Mouse (Mus musculus): ENCODE data around the gene Cd320. TPM values are rescaled to one million over a fixed set of nuclear protein-coding genes. Genes with fewer than 3 reads are reported as not detected.
"Not testable (repeated sequence)": the region's sequence is repeated elsewhere in the genome, so short reads cannot be mapped to it uniquely, and the experiment has no call there.

The Cd320 gene
- polyA plus RNA-seq, 1 experiment from 2014 or later: 57.5 TPM

DNA sequence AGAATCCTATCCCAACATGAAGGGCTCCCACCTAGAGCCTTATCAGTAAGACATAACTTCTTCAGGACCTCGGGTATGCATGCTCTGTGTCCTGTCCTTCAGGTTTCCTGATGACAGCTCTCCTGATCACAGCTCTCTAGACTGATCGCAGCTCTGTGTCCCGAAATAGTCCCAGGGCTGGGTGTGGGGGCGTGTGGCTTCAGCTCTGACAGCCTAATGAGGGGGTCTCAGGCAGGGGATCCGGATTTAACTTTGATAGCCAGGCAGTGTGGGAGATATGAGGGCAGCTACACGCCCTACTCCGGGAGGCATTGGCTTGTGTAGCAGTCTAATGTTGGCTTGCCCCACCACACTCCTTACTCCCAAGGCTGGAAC is 31.8 kb upstream of the Cd320 start:
- Histone ChIP-seq H3K4me2 (replicated peaks) (peak overlapping the region; percentile 79), H3K36me3 (replicated peaks; ENCODE audit: control insufficient read depth, insufficient read depth) (no peaks in the 10 kb centered on the region), H3K4me1 (replicated peaks; ENCODE audit: control insufficient read depth, insufficient read depth, low read length) (peaks cover 7% of the 10 kb centered on the region), H3K27ac (no peak overlapping the region), H3K9me3 (ENCODE audit: control insufficient read depth, low read length) (no peaks in the 10 kb centered on the region), H3K27me3 (ENCODE audit: control insufficient read depth, insufficient read depth, low read length) (peaks cover 4% of the 10 kb centered on the region; the same call in 1 of the 2 replicates), H3K9ac (peak overlapping the region; percentile 52; the same call in 1 of the 2 replicates), H3K4me3 (replicated peaks; ENCODE audit: low read length) (peak overlapping the region; percentile 56)
- WGBS: 38% methylated on average over 7 of the region's 7 CpGs
- DNase-seq (ENCODE audit: low spot score): no peak
- ATAC-seq (ENCODE audit: low FRiP score): peak; percentile 7; the same call in 1 of the 2 replicates

DNA sequence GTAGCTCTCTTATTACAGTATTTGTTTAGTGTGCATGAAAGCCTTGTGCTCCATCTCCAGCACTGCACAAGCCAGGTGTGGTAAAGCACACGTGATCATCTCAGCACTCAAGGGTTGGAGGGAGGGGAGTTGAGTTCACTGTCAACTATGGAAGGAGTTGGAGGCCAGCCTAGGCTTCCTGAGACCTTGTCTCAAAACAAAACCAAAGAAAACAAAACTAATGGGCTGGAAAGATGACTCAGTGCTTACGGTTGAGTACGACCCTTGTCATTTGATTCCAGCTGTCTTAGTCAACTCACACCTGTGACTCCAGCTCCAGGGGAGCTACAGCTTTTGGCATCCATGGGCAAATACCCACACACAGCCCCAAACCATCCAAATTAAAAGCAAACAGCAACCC is 30.4 kb upstream of the Cd320 start:
- H3K4me1 ChIP-seq (replicated peaks; ENCODE audit: control insufficient read depth, insufficient read depth, low read length): peaks cover 7% of the 10 kb centered on the region
- no peaks in the 10 kb centered on the region for H3K9me3 ChIP-seq (ENCODE audit: control insufficient read depth, low read length)
- peaks cover 4% of the 10 kb centered on the region; the same call in 1 of the 2 replicates for H3K27me3 ChIP-seq (ENCODE audit: control insufficient read depth, insufficient read depth, low read length)
- no peak overlapping the region for H3K27ac ChIP-seq
- ATAC-seq (ENCODE audit: low FRiP score) (no peak), DNase-seq (ENCODE audit: low spot score) (no peak)
- no peak overlapping the region for H3K4me2 ChIP-seq (replicated peaks)
- no peak overlapping the region for H3K9ac ChIP-seq
- H3K4me3 ChIP-seq (replicated peaks; ENCODE audit: low read length): no peak overlapping the region
- H3K36me3 ChIP-seq (replicated peaks; ENCODE audit: control insufficient read depth, insufficient read depth): no peaks in the 10 kb centered on the region
- 63% methylated on average over 3 of the region's 3 CpGs for WGBS

DNA sequence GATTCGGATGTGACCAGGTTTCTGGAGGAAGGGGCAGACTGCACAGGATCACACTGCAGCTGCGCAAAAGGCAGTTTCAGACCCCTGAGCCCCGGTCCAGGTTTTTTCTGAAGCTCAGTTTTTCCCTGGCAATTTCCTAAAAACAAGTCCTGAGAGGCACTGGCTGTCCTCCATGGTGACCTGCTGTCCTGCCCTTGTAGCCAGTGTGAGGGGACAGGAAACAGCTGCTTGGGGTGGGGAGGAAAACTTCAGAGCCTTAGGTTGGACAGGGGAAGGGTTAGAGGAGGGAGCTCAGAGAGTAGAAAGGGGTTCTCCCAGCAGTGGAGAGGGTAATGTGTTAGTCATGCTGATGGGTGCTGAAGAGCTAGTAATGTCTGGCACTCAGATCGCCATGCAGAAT is 29.9 kb upstream of the Cd320 start:
- H3K27me3 ChIP-seq (ENCODE audit: control insufficient read depth, insufficient read depth, low read length): peaks cover 4% of the 10 kb centered on the region; the same call in 1 of the 2 replicates
- H3K27ac ChIP-seq: no peak overlapping the region
- no peak overlapping the region for H3K4me2 ChIP-seq (replicated peaks)
- WGBS: 67% methylated on average over 4 of the region's 4 CpGs
- peaks cover 9% of the 10 kb centered on the region for H3K4me1 ChIP-seq (replicated peaks; ENCODE audit: control insufficient read depth, insufficient read depth, low read length)
- H3K36me3 ChIP-seq (replicated peaks; ENCODE audit: control insufficient read depth, insufficient read depth): no peaks in the 10 kb centered on the region
- DNase-seq (ENCODE audit: low spot score) (no peak), ATAC-seq (ENCODE audit: low FRiP score) (no peak)
- no peaks in the 10 kb centered on the region for H3K9me3 ChIP-seq (ENCODE audit: control insufficient read depth, low read length)
- H3K9ac ChIP-seq: no peak overlapping the region
- H3K4me3 ChIP-seq (replicated peaks; ENCODE audit: low read length): no peak overlapping the region

DNA sequence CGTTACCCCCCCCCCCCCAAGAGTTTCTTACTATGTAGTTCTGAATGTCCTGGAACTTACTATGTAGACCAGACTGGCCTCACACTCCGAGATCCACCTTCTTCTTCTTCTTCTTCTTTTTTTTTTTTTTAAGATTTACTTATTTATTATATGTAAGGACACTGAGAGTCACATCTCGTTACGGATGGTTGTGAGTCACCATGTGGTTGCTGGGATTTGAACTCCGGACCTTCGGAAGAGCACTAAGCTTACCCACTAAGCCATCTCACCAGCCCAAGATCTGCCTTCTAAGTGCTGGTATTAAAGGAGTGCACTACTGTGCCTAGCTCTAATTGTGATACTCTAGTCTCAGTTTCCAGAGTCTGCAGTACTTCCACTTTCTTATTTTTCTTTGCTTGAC is 27.5 kb upstream of the Cd320 start:
- Histone ChIP-seq H3K4me2 (replicated peaks) (no peak overlapping the region), H3K9ac (no peak overlapping the region), H3K4me3 (replicated peaks; ENCODE audit: low read length) (no peak overlapping the region), H3K4me1 (replicated peaks; ENCODE audit: control insufficient read depth, insufficient read depth, low read length) (peaks cover 16% of the 10 kb centered on the region), H3K27me3 (ENCODE audit: control insufficient read depth, insufficient read depth, low read length) (peaks cover 4% of the 10 kb centered on the region; the same call in 1 of the 2 replicates), H3K36me3 (replicated peaks; ENCODE audit: control insufficient read depth, insufficient read depth) (peaks cover 18% of the 10 kb centered on the region), H3K9me3 (ENCODE audit: control insufficient read depth, low read length) (no peaks in the 10 kb centered on the region), H3K27ac (no peak overlapping the region)
- ATAC-seq (ENCODE audit: low FRiP score) (no peak), DNase-seq (ENCODE audit: low spot score) (no peak)
- 94% methylated on average over 5 of the region's 6 CpGs for WGBS

DNA sequence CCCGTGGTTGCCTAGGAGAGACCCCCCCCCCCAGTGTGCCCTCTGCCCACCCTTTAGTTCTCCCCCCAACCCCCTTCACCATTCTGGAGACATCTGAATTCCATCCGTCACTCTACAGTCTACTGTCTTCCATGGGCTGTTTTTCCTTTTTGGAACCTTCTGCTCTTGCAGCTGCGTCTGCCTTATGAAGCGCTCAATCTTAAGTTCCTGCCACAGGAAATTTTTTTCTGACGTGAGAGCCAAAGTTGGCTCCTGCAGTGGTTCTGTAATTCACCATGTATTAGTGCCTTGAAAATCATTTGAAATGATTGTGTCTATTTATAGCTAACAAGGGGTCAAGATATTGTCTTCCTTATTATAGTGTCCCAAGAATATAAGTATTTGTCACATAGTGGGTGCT is 26.3 kb upstream of the Cd320 start:
- Histone ChIP-seq H3K4me3 (replicated peaks; ENCODE audit: low read length) (peak overlapping the region; percentile 56), H3K27me3 (ENCODE audit: control insufficient read depth, insufficient read depth, low read length) (no peaks in the 10 kb centered on the region), H3K36me3 (replicated peaks; ENCODE audit: control insufficient read depth, insufficient read depth) (peaks cover 30% of the 10 kb centered on the region), H3K9me3 (ENCODE audit: control insufficient read depth, low read length) (no peaks in the 10 kb centered on the region), H3K4me2 (replicated peaks) (peak overlapping the region; percentile 96), H3K27ac (no peak overlapping the region), H3K4me1 (replicated peaks; ENCODE audit: control insufficient read depth, insufficient read depth, low read length) (peaks cover 9% of the 10 kb centered on the region), H3K9ac (peak overlapping the region; percentile 85)
- DNase-seq (ENCODE audit: low spot score) (no peak), ATAC-seq (ENCODE audit: low FRiP score) (no peak)
- WGBS: 69% methylated on average over 5 of the region's 5 CpGs

- no peaks in the 10 kb centered on the region for H3K9me3 ChIP-seq (ENCODE audit: control insufficient read depth, low read length)
- DNase-seq (ENCODE audit: low spot score) (peak; percentile 94), ATAC-seq (ENCODE audit: low FRiP score) (peak; percentile 97)
- H3K4me2 ChIP-seq (replicated peaks): peak overlapping the region; percentile 96
- no peaks in the 10 kb centered on the region for H3K27me3 ChIP-seq (ENCODE audit: control insufficient read depth, insufficient read depth, low read length)
- H3K36me3 ChIP-seq (replicated peaks; ENCODE audit: control insufficient read depth, insufficient read depth): peaks cover 38% of the 10 kb centered on the region
- peak overlapping the region; percentile 56 for H3K4me3 ChIP-seq (replicated peaks; ENCODE audit: low read length)
- peak overlapping the region; percentile 85 for H3K9ac ChIP-seq
- WGBS: 1% methylated on average over 87 of the region's 89 CpGs
- H3K4me1 ChIP-seq (replicated peaks; ENCODE audit: control insufficient read depth, insufficient read depth, low read length): peaks cover 12% of the 10 kb centered on the region
- H3K27ac ChIP-seq: peak overlapping the region; percentile 86
Measured at GRCm38 (mm10) chr17:33817184-33817968, 25.5 kb upstream of the Cd320 start.

DNA sequence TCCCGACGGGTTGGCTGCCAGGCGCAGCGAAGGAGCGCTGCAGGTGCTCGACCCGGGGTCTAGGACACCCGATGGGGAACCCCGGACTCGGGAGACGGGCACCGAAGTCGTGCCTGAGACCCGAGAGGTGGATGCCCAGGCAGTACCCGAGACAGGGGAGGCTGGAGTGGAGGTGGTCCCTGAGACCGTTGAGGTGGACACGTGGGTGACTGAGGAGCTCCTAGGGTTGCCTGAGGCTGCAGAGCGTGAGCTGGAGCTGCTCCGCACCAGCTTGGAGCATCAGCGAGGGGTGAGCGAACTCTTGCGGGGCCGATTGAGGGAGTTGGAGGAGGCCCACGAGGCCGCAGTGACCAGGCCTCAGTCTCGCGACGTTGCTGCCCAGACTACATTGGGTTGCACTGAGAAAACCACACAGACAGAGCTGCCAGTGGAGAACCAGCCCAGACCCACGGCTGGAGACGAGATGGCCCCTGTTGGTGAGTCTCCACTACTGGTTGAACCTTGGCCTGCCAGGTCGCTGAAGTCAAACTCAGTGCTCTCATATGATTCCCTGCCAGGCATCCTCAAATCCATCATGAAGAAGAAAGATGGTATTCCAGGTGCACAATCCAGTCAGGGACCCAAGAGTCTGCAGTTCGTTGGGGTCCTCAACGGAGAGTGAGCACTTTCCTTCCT is 24.8 kb upstream of the Cd320 start:
- DNase-seq (ENCODE audit: low spot score) (peak; percentile 28), ATAC-seq (ENCODE audit: low FRiP score) (peak; percentile 54; the same call in 1 of the 2 replicates)
- 15% methylated on average over 33 of the region's 33 CpGs for WGBS

DNA sequence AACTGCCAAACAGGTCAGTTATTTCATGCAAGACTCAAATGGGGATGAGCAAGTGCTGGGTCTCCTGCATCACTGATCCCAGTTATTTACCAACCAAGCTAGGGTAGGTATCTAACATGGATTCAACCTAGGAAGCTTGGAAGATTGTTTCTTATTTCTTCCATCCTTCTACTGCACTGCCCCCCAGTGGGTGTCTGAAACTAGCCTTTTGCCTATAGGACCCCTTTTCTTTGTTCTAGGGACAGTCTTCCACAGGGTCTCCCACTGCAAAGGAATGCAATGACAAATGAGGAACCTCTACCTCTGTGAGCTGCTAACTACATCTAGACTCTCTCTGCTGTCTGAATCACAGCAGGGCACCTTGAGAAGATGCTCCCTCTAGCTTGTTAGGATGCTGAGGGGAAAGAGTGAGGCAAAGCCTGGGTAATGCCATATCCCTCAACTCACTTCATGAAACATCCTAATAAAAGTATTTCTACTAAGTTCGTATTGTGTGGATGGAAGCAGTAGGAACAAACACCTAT is 20.4 kb upstream of the Cd320 start:
- H3K4me3 ChIP-seq (replicated peaks; ENCODE audit: low read length): no peak overlapping the region
- ATAC-seq (ENCODE audit: low FRiP score): no peak
- H3K9me3 ChIP-seq (ENCODE audit: control insufficient read depth, low read length): no peaks in the 10 kb centered on the region
- peak overlapping the region; percentile 75 for H3K4me2 ChIP-seq (replicated peaks)
- H3K4me1 ChIP-seq (replicated peaks; ENCODE audit: control insufficient read depth, insufficient read depth, low read length): peaks cover 33% of the 10 kb centered on the region
- no peak overlapping the region for H3K27ac ChIP-seq
- peaks cover 44% of the 10 kb centered on the region for H3K36me3 ChIP-seq (replicated peaks; ENCODE audit: control insufficient read depth, insufficient read depth)
- no peaks in the 10 kb centered on the region for H3K27me3 ChIP-seq (ENCODE audit: control insufficient read depth, insufficient read depth, low read length)
- H3K9ac ChIP-seq: peak overlapping the region; percentile 83; the same call in 1 of the 2 replicates
- WGBS: 81% methylated on average over 1 of the region's 1 CpGs
- no peak for DNase-seq (ENCODE audit: low spot score)

More for the DNA sequence above, 24.8 kb upstream of the Cd320 start:
- peak overlapping the region; percentile 86 for H3K27ac ChIP-seq
- peak overlapping the region; percentile 96 for H3K4me2 ChIP-seq (replicated peaks)
- H3K9ac ChIP-seq: peak overlapping the region; percentile 85
- no peaks in the 10 kb centered on the region for H3K9me3 ChIP-seq (ENCODE audit: control insufficient read depth, low read length)
- H3K36me3 ChIP-seq (replicated peaks; ENCODE audit: control insufficient read depth, insufficient read depth): peaks cover 44% of the 10 kb centered on the region
- H3K27me3 ChIP-seq (ENCODE audit: control insufficient read depth, insufficient read depth, low read length): no peaks in the 10 kb centered on the region
- H3K4me3 ChIP-seq (replicated peaks; ENCODE audit: low read length): peak overlapping the region; percentile 56
- peaks cover 17% of the 10 kb centered on the region for H3K4me1 ChIP-seq (replicated peaks; ENCODE audit: control insufficient read depth, insufficient read depth, low read length)

- H3K27me3 ChIP-seq (ENCODE audit: control insufficient read depth, insufficient read depth, low read length); ATAC-seq (ENCODE audit: low FRiP score); H3K27ac ChIP-seq; DNase-seq (ENCODE audit: low spot score); H3K9me3 ChIP-seq (ENCODE audit: control insufficient read depth, low read length): not testable (repeated sequence)
- Histone ChIP-seq H3K4me1 (replicated peaks; ENCODE audit: control insufficient read depth, insufficient read depth, low read length) (peaks cover 29% of the 10 kb centered on the region), H3K36me3 (replicated peaks; ENCODE audit: control insufficient read depth, insufficient read depth) (peaks cover 49% of the 10 kb centered on the region), H3K9ac (peak overlapping the region; percentile 83), H3K4me3 (replicated peaks; ENCODE audit: low read length) (peak overlapping the region; percentile 68), H3K4me2 (replicated peaks) (peak overlapping the region; percentile 75)
- WGBS: 83% methylated on average over 8 of the region's 8 CpGs
Measured at GRCm38 (mm10) chr17:33823171-33823570, 19.7 kb upstream of the Cd320 start.
